Mouse (Mus musculus): ENCODE data around the gene Pnmal2. TPM values are rescaled to one million over a fixed set of nuclear protein-coding genes. Genes with fewer than 3 reads are reported as not detected.

Gene Pnmal2
- polyA plus RNA-seq, 1 experiment from 2014 or later, result 3.3 TPM

- H3K4me1 ChIP-seq (ENCODE audit: insufficient read depth), result peaks cover 6% of the 10 kb centered on the region
- 40% methylated on average over 14 of the region's 14 CpGs for WGBS
- H3K4me3 ChIP-seq (ENCODE audit: low read depth, low read length), result no peak overlapping the region
- H3K36me3 ChIP-seq (ENCODE audit: insufficient read depth), result no peaks in the 10 kb centered on the region
- peak; percentile 42 for ATAC-seq (ENCODE audit: insufficient read depth)
- peak; percentile 86 for TF ChIP-seq CTCF (IDR thresholded peaks at IDR 0.05; ENCODE audit: low read depth)
- no peaks in the 10 kb centered on the region for H3K9me3 ChIP-seq (ENCODE audit: low read depth, low read length)
- peak; percentile 82 for DNase-seq
- no peak overlapping the region for H3K9ac ChIP-seq
- H3K4me2 ChIP-seq, result no peak overlapping the region
- no peaks in the 10 kb centered on the region for H3K27me3 ChIP-seq (ENCODE audit: insufficient read depth, low read length)
- no peak overlapping the region for H3K27ac ChIP-seq (ENCODE audit: low read depth)
These were observed 11.5 kb upstream of the Pnmal2 start for GRCm38 (mm10) chr7:16932704-16933577.

- H3K27me3 ChIP-seq (ENCODE audit: insufficient read depth, low read length), result no peaks in the 10 kb centered on the region
- H3K36me3 ChIP-seq (ENCODE audit: insufficient read depth), result no peaks in the 10 kb centered on the region
- DNase-seq, result no peak
- no peak overlapping the region for H3K4me3 ChIP-seq (ENCODE audit: low read depth, low read length)
- no peak overlapping the region for H3K9ac ChIP-seq
- no peak for ATAC-seq (ENCODE audit: insufficient read depth)
- TF ChIP-seq CTCF (IDR thresholded peaks at IDR 0.05; ENCODE audit: low read depth), result peak; percentile 46
- WGBS, result 45% methylated on average over 4 of the region's 4 CpGs
- H3K4me2 ChIP-seq, result no peak overlapping the region
- no peaks in the 10 kb centered on the region for H3K9me3 ChIP-seq (ENCODE audit: low read depth, low read length)
- H3K4me1 ChIP-seq (ENCODE audit: insufficient read depth), result peaks cover 4% of the 10 kb centered on the region
- no peak overlapping the region for H3K27ac ChIP-seq (ENCODE audit: low read depth)
These were observed 7.2 kb upstream of the Pnmal2 start for GRCm38 (mm10) chr7:16937312-16937711.

DNA sequence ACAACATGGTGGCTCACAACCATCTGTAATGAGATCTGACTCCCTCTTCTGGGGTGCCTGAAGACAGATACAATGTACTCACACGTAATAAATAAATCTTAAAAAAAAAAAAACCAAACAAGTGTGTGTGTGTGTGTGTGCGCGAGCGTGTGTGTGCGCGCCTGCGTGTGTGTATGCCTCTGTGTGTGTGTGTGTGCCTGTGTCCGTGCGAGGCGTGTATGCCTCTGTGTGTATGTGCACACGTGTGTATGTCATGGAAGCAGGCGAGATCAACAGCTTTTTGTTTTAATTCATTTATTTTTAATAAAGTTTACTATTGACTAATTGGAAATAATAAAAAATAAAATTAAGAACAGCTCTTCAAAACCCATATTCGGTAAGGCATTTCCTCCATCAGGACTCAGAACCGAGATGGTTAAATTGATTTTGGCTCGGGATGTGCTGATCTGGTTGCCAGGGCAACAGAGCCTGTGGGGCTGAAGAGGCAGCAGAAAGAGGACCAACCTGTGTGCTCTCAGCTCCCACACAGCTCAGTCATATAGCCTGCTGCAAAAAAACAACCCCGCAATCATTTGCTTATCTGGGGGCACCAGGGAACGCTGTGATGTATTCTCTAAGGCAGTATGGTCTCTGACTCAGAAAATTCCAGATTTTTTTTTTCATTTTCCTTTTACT, 6.2 kb upstream of the Pnmal2 start:
- Histone ChIP-seq H3K4me3 (ENCODE audit: low read depth, low read length) (no peak overlapping the region), H3K36me3 (ENCODE audit: insufficient read depth) (no peaks in the 10 kb centered on the region), H3K9me3 (ENCODE audit: low read depth, low read length) (no peaks in the 10 kb centered on the region), H3K27me3 (ENCODE audit: insufficient read depth, low read length) (no peaks in the 10 kb centered on the region), H3K4me2 (no peak overlapping the region), H3K9ac (no peak overlapping the region), H3K27ac (ENCODE audit: low read depth) (no peak overlapping the region), H3K4me1 (ENCODE audit: insufficient read depth) (no peaks in the 10 kb centered on the region)
- DNase-seq, result peak; percentile 65
- WGBS, result 65% methylated on average over 17 of the region's 17 CpGs
- TF ChIP-seq CTCF (IDR thresholded peaks at IDR 0.05; ENCODE audit: low read depth), result no peak
- ATAC-seq (ENCODE audit: insufficient read depth), result no peak

DNA sequence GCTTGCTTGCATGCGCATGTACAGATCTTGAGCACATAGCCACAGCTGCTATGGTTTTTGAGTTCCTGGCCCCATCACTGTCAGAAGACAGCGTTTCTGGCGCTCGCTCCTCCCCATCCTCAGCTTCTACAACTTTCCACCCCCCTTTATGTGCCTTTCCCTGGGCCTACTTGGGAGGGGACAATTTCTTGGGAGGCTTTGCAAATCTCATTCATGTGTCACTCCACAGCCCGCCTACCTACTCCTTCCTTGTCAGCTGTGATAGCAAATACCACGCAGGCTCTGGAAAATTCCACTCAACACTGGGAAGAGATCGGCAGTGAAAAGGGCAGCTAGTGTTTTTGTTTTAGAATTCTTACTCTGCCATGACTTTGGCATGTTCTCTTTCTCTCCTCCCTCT, 4.2 kb upstream of the Pnmal2 start:
- Histone ChIP-seq H3K27me3 (ENCODE audit: insufficient read depth, low read length) (peaks cover 7% of the 10 kb centered on the region), H3K4me1 (ENCODE audit: insufficient read depth) (no peaks in the 10 kb centered on the region), H3K9ac (0 out of 2 replicates have a peak overlapping the region, but pooled peaks have one; percentile 0), H3K36me3 (ENCODE audit: insufficient read depth) (no peaks in the 10 kb centered on the region), H3K4me2 (no peak overlapping the region), H3K9me3 (ENCODE audit: low read depth, low read length) (no peaks in the 10 kb centered on the region), H3K4me3 (ENCODE audit: low read depth, low read length) (no peak overlapping the region), H3K27ac (ENCODE audit: low read depth) (peak overlapping the region; percentile 55; the same call in 1 of the 2 replicates)
- DNase-seq (no peak), ATAC-seq (ENCODE audit: insufficient read depth) (no peak)
- no peak for TF ChIP-seq CTCF (IDR thresholded peaks at IDR 0.05; ENCODE audit: low read depth)
- 20% methylated on average over 7 of the region's 7 CpGs for WGBS

DNA sequence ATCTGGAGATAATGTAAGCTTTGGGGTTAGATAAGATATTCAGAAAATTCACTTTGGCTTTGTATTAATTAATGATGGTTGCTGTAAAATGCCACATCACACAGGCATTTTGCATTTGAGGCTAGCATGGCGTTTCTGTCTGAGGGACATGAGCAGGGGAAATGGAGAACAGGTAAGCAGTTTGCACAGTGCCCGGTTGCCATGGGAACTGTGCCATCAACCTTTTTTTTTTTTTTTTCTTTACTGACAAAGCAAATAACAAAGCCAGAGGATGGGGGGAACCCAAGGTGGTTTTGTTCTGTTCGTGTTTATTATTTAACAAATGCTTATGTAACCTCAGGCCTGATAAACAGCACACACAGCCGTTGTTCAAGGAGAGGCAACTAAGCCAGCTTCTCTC, 1.6 kb upstream of the Pnmal2 start:
- TF ChIP-seq CTCF (IDR thresholded peaks at IDR 0.05; ENCODE audit: low read depth), result no peak
- DNase-seq (no peak), ATAC-seq (ENCODE audit: insufficient read depth) (no peak)
- H3K27me3 ChIP-seq (ENCODE audit: insufficient read depth, low read length), result peaks cover 30% of the 10 kb centered on the region
- no peak overlapping the region for H3K4me3 ChIP-seq (ENCODE audit: low read depth, low read length)
- no peak overlapping the region for H3K27ac ChIP-seq (ENCODE audit: low read depth)
- H3K4me2 ChIP-seq, result no peak overlapping the region
- peaks cover 15% of the 10 kb centered on the region; the same call in 1 of the 2 replicates for H3K4me1 ChIP-seq (ENCODE audit: insufficient read depth)
- no peak overlapping the region for H3K9ac ChIP-seq
- 42% methylated on average over 4 of the region's 4 CpGs for WGBS
- H3K9me3 ChIP-seq (ENCODE audit: low read depth, low read length), result no peaks in the 10 kb centered on the region
- H3K36me3 ChIP-seq (ENCODE audit: insufficient read depth), result no peaks in the 10 kb centered on the region

GRCm38 (mm10) chr7:16944808-16945315, 380 bp downstream of the Pnmal2 start:
- peak overlapping the region; percentile 86 for H3K4me2 ChIP-seq
- H3K9me3 ChIP-seq (ENCODE audit: low read depth, low read length), result no peaks in the 10 kb centered on the region
- H3K4me3 ChIP-seq (ENCODE audit: low read depth, low read length), result peak overlapping the region; percentile 56
- H3K27ac ChIP-seq (ENCODE audit: low read depth), result no peak overlapping the region
- no peak for TF ChIP-seq CTCF (IDR thresholded peaks at IDR 0.05; ENCODE audit: low read depth)
- 2% methylated on average over 22 of the region's 22 CpGs for WGBS
- H3K9ac ChIP-seq, result peak overlapping the region; percentile 58
- H3K27me3 ChIP-seq (ENCODE audit: insufficient read depth, low read length), result peaks cover 34% of the 10 kb centered on the region
- no peaks in the 10 kb centered on the region for H3K36me3 ChIP-seq (ENCODE audit: insufficient read depth)
- H3K4me1 ChIP-seq (ENCODE audit: insufficient read depth), result peaks cover 22% of the 10 kb centered on the region; the same call in 1 of the 2 replicates
- DNase-seq, result no peak
- no peak; the same call in 1 of the 2 replicates for ATAC-seq (ENCODE audit: insufficient read depth)

GRCm38 (mm10) chr7:16945419-16945818, 937 bp downstream of the Pnmal2 start:
- peak overlapping the region; percentile 86 for H3K4me2 ChIP-seq
- ATAC-seq (ENCODE audit: insufficient read depth), result no peak
- peaks cover 34% of the 10 kb centered on the region for H3K27me3 ChIP-seq (ENCODE audit: insufficient read depth, low read length)
- WGBS, result 16% methylated on average over 17 of the region's 17 CpGs
- no peak for DNase-seq
- no peak for TF ChIP-seq CTCF (IDR thresholded peaks at IDR 0.05; ENCODE audit: low read depth)
- no peak overlapping the region for H3K27ac ChIP-seq (ENCODE audit: low read depth)
- H3K36me3 ChIP-seq (ENCODE audit: insufficient read depth), result no peaks in the 10 kb centered on the region
- H3K9me3 ChIP-seq (ENCODE audit: low read depth, low read length), result no peaks in the 10 kb centered on the region
- peak overlapping the region; percentile 56 for H3K4me3 ChIP-seq (ENCODE audit: low read depth, low read length)
- peak overlapping the region; percentile 58; the same call in 1 of the 2 replicates for H3K9ac ChIP-seq
- peaks cover 22% of the 10 kb centered on the region; the same call in 1 of the 2 replicates for H3K4me1 ChIP-seq (ENCODE audit: insufficient read depth)

Data from lung, embryonic 14.5 days (tissue).